Mouse (Mus musculus) midbrain, embryonic 16.5 days (tissue): ENCODE measurements around the gene Fgfr2. TPM values are rescaled to one million over a fixed set of nuclear protein-coding genes. Genes with fewer than 3 reads are reported as not detected.
A peak's percentile ranks its signal among the peaks of the same experiment; 100 is the strongest.

ENCODE experiments used
- ATAC-seq: fragments of 200-750 bp; cut with Nextera tagmentation; 2 replicates; pipeline ENCODE4 v1.8.0; 2017; ENCODE audit warnings: moderate TSS enrichment
- H3K27ac ChIP-seq: fragments of 300-500 bp; sonication (generic); 2 replicates; pipeline ENCODE4 v1.5.1; 2014; ENCODE audit warnings: mild to moderate bottlenecking, low read length, mixed read lengths
- H3K27me3 ChIP-seq: fragments of 300-500 bp; sonication (generic); 2 replicates; pipeline ENCODE4 v1.6.1; 2014; ENCODE audit warnings: low read depth, low read length, mixed read lengths; ENCODE audit not compliant: control insufficient read depth, insufficient read depth
- H3K36me3 ChIP-seq: fragments of 300-500 bp; sonication (generic); 2 replicates; pipeline ENCODE4 v1.6.1; 2014; ENCODE audit warnings: mild to moderate bottlenecking, low read length, moderate library complexity, mixed read lengths; ENCODE audit not compliant: control insufficient read depth, insufficient read depth
- H3K4me1 ChIP-seq: fragments of 300-500 bp; sonication (generic); 2 replicates; pipeline ENCODE4 v1.6.1; 2014; ENCODE audit warnings: mild to moderate bottlenecking, low read length, mixed read lengths; ENCODE audit not compliant: control insufficient read depth, insufficient read depth
- H3K4me2 ChIP-seq: fragments of 300-500 bp; sonication (generic); 2 replicates; pipeline ENCODE4 v1.6.1; 2014; ENCODE audit warnings: mild to moderate bottlenecking, low read length, mixed read lengths
- H3K4me3 ChIP-seq: fragments of 300-500 bp; sonication (generic); 2 replicates; pipeline ENCODE4 v1.5.1; 2014; ENCODE audit warnings: low read depth, mild to moderate bottlenecking, low read length, moderate library complexity, mixed read lengths
- H3K9ac ChIP-seq: fragments of 300-500 bp; sonication (generic); 2 replicates; pipeline ENCODE4 v1.6.1; 2014; ENCODE audit warnings: low read depth, low read length, mixed read lengths
- H3K9me3 ChIP-seq: fragments of 300-500 bp; sonication (generic); replicated peaks from 2 replicates; pipeline ENCODE4 v1.6.1; 2014; ENCODE audit warnings: mild to moderate bottlenecking, low read length, mixed read lengths; ENCODE audit not compliant: control insufficient read depth, poor library complexity, severe bottlenecking
- WGBS: fragments of 180-500 bp; shearing (Covaris S2); extraction: QIAGEN DNeasy Blood & Tissue Kit; methylation state at CpG from one replicate; pipeline ENCODE4 v1.1.7; 2014; 5-methylcytosine and 5-hydroxymethylcytosine counted together
- polyA plus RNA-seq: library from polyadenylated mRNA; unstranded; fragments of >200 nt; fragmentation: Nextera tagmentation; extraction: Ambion mirVana; gene quantifications from 2 replicates; pipeline ENCODE4 v1.2.1, GENCODE M21; 2015

Fgfr2 gene
- polyA plus RNA-seq, 1 experiment from 2014 or later = 23.8 TPM

GRCm38 (mm10) chr7:131978609-131979008 is 1144.5 kb downstream of the Fgfr2 start:
- H3K27ac ChIP-seq = no peak overlapping the region
- H3K36me3 ChIP-seq = peaks cover 7% of the 10 kb centered on the region; the same call in 1 of the 2 replicates
- H3K4me1 ChIP-seq = no peaks in the 10 kb centered on the region
- no peaks in the 10 kb centered on the region for H3K9me3 ChIP-seq
- ATAC-seq = no peak
- H3K27me3 ChIP-seq = no peaks in the 10 kb centered on the region
- WGBS = 66% methylated on average over 11 of the region's 11 CpGs
- no peak overlapping the region for H3K4me2 ChIP-seq
- no peak overlapping the region for H3K9ac ChIP-seq
- no peak overlapping the region for H3K4me3 ChIP-seq

- WGBS = 61% methylated on average over 6 of the region's 6 CpGs
Measured at GRCm38 (mm10) chr7:131975867-131976266, 1147.3 kb downstream of the Fgfr2 start.

GRCm38 (mm10) chr7:131970255-131970654 is 1152.9 kb downstream of the Fgfr2 start:
- WGBS = 58% methylated on average over 3 of the region's 3 CpGs
- peak overlapping the region; percentile 77 for H3K4me2 ChIP-seq
- no peaks in the 10 kb centered on the region for H3K9me3 ChIP-seq
- ATAC-seq = no peak
- H3K27me3 ChIP-seq = peaks cover 3% of the 10 kb centered on the region; the same call in 1 of the 2 replicates
- peaks cover 17% of the 10 kb centered on the region; the same call in 1 of the 2 replicates for H3K4me1 ChIP-seq
- H3K36me3 ChIP-seq = no peaks in the 10 kb centered on the region
- peak overlapping the region; percentile 1; the same call in 1 of the 2 replicates for H3K4me3 ChIP-seq
- no peak overlapping the region for H3K27ac ChIP-seq
- no peak overlapping the region for H3K9ac ChIP-seq

More at GRCm38 (mm10) chr7:131975867-131976266, 1147.3 kb downstream of the Fgfr2 start:
- Histone ChIP-seq H3K4me3 (no peak overlapping the region), H3K4me1 (no peaks in the 10 kb centered on the region), H3K36me3 (0 out of 2 replicates have a peak, but pooled peaks cover 2% of the 10 kb centered on the region), H3K9me3 (no peaks in the 10 kb centered on the region), H3K27ac (no peak overlapping the region), H3K27me3 (no peaks in the 10 kb centered on the region), H3K9ac (no peak overlapping the region), H3K4me2 (no peak overlapping the region)
- ATAC-seq = no peak

GRCm38 (mm10) chr7:131966916-131967494 is 1156.1 kb downstream of the Fgfr2 start:
- H3K27ac ChIP-seq = peak overlapping the region; percentile 91
- peak overlapping the region; percentile 72 for H3K4me3 ChIP-seq
- H3K4me1 ChIP-seq = peaks cover 28% of the 10 kb centered on the region
- no peaks in the 10 kb centered on the region for H3K9me3 ChIP-seq
- 4% methylated on average over 57 of the region's 57 CpGs for WGBS
- H3K4me2 ChIP-seq = peak overlapping the region; percentile 77
- peaks cover 3% of the 10 kb centered on the region; the same call in 1 of the 2 replicates for H3K27me3 ChIP-seq
- ATAC-seq = peak; percentile 61
- H3K36me3 ChIP-seq = no peaks in the 10 kb centered on the region
- H3K9ac ChIP-seq = peak overlapping the region; percentile 90

GRCm38 (mm10) chr7:131966023-131966915 is 1156.9 kb downstream of the Fgfr2 start, which contains the start of gene Gpr26:
Gene Gpr26 (plus strand): TSS chr7:131966460.
- Histone ChIP-seq H3K4me1 (peaks cover 28% of the 10 kb centered on the region), H3K9ac (peak within 1 kb of the TSS; percentile 90), H3K27me3 (peaks cover 3% of the 10 kb centered on the region; the same call in 1 of the 2 replicates), H3K4me2 (peak within 1 kb of the TSS; percentile 77), H3K9me3 (no peaks in the 10 kb centered on the region), H3K36me3 (no peaks in the 10 kb centered on the region), H3K27ac (peak within 1 kb of the TSS; percentile 91), H3K4me3 (peak within 1 kb of the TSS; percentile 72)
- ATAC-seq = peak; percentile 87
- WGBS = under 1% methylated on average over 32 of the region's 32 CpGs

GRCm38 (mm10) chr7:131960551-131960950 is 1162.6 kb downstream of the Fgfr2 start:
- Histone ChIP-seq H3K4me1 (peaks cover 14% of the 10 kb centered on the region), H3K27me3 (no peaks in the 10 kb centered on the region), H3K9ac (no peak overlapping the region), H3K4me2 (no peak overlapping the region), H3K27ac (no peak overlapping the region), H3K4me3 (no peak overlapping the region), H3K9me3 (no peaks in the 10 kb centered on the region), H3K36me3 (no peaks in the 10 kb centered on the region)
- no peak for ATAC-seq
- WGBS = 34% methylated on average over 6 of the region's 6 CpGs

GRCm38 (mm10) chr7:131958705-131959104 is 1164.4 kb downstream of the Fgfr2 start:
- Histone ChIP-seq H3K27ac (no peak overlapping the region), H3K4me3 (no peak overlapping the region), H3K9ac (no peak overlapping the region), H3K4me1 (peaks cover 4% of the 10 kb centered on the region), H3K27me3 (no peaks in the 10 kb centered on the region), H3K9me3 (no peaks in the 10 kb centered on the region), H3K36me3 (no peaks in the 10 kb centered on the region), H3K4me2 (no peak overlapping the region)
- WGBS = 72% methylated on average over 1 of the region's 1 CpGs
- no peak for ATAC-seq

- Histone ChIP-seq H3K4me2 (no peak overlapping the region), H3K9me3 (no peaks in the 10 kb centered on the region), H3K9ac (no peak overlapping the region), H3K27ac (no peak overlapping the region), H3K36me3 (no peaks in the 10 kb centered on the region), H3K4me3 (no peak overlapping the region), H3K27me3 (no peaks in the 10 kb centered on the region), H3K4me1 (no peaks in the 10 kb centered on the region)
- no peak for ATAC-seq
- WGBS = 28% methylated on average over 3 of the region's 3 CpGs
Measured at GRCm38 (mm10) chr7:131953402-131953801, 1169.7 kb downstream of the Fgfr2 start.

- Histone ChIP-seq H3K36me3 (no peaks in the 10 kb centered on the region), H3K4me3 (no peak overlapping the region), H3K9me3 (no peaks in the 10 kb centered on the region), H3K27ac (no peak overlapping the region), H3K9ac (no peak overlapping the region), H3K4me1 (no peaks in the 10 kb centered on the region), H3K4me2 (no peak overlapping the region), H3K27me3 (no peaks in the 10 kb centered on the region)
- ATAC-seq = no peak
- 78% methylated on average over 5 of the region's 5 CpGs for WGBS
Measured at GRCm38 (mm10) chr7:131951131-131951530, 1172.0 kb downstream of the Fgfr2 start.
